Comparison of ENCODE assay signal across 11 mouse cellular contexts in genomic region chr10:45468180-45468915, GRCm38 (mm10). TPM values are rescaled to one million over a fixed set of nuclear protein-coding genes. Genes with fewer than 3 reads are reported as not detected.
DNase-seq lines count a peak whose midpoint lies in the region; ATAC-seq and TF ChIP-seq lines count a peak whose summit lies in the region.
"Had no signal": no experiment of that assay in that cellular context is flagged by ENCODE, and none has a peak within 500 bp of the region (broad histone marks: within the 10 kb centered on the region; RNA-seq: fewer than 3 reads in every experiment).

No protein-coding gene starts in this region.

- H3K4me2 ChIP-seq in forebrain, embryonic 11.5 days (ENCODE audit: low read depth, low read length, severe bottlenecking) = peak overlapping the region; percentile 50
- H3K4me2 ChIP-seq in forebrain, postnatal 0 days (ENCODE audit: low read depth) = no peak overlapping the region
- H3K4me2 ChIP-seq in midbrain, embryonic 16.5 days (ENCODE audit: low read length) = no peak overlapping the region
- H3K4me2 ChIP-seq in intestine, postnatal 0 days (replicated peaks; ENCODE audit: low read depth) = peak overlapping the region; percentile 64; the same call in 1 of the 2 replicates
- H3K4me2 ChIP-seq in neural tube, embryonic 15.5 days = peak overlapping the region; percentile 60

- WGBS in forebrain, embryonic 11.5 days = 41% methylated on average over 4 of the region's 4 CpGs
- 48% methylated on average over 4 of the region's 4 CpGs for WGBS in forebrain, postnatal 0 days
- 45% methylated on average over 4 of the region's 4 CpGs for WGBS in midbrain, embryonic 10.5 days
- 40% methylated on average over 4 of the region's 4 CpGs for WGBS in midbrain, embryonic 16.5 days
- WGBS in intestine, postnatal 0 days = 32% methylated on average over 4 of the region's 4 CpGs
- 44% methylated on average over 4 of the region's 4 CpGs for WGBS in neural tube, embryonic 15.5 days

- H3K9ac ChIP-seq in forebrain, embryonic 11.5 days (ENCODE audit: low read length) = no peak overlapping the region
- H3K9ac ChIP-seq in forebrain, postnatal 0 days = no peak overlapping the region
- H3K9ac ChIP-seq in midbrain, embryonic 16.5 days (ENCODE audit: low read depth, low read length) = no peak overlapping the region
- no peak overlapping the region for H3K9ac ChIP-seq in intestine, postnatal 0 days (ENCODE audit: low read depth, low read length)
- no peak overlapping the region for H3K9ac ChIP-seq in neural tube, embryonic 15.5 days (replicated peaks)

- no peaks in the 10 kb centered on the region for H3K27me3 ChIP-seq in forebrain, embryonic 11.5 days (ENCODE audit: control insufficient read depth, insufficient read depth, low read length)
- peaks cover 33% of the 10 kb centered on the region for H3K27me3 ChIP-seq in forebrain, postnatal 0 days (ENCODE audit: insufficient read depth, low read length)
- H3K27me3 ChIP-seq in midbrain, embryonic 10.5 days (ENCODE audit: low read depth, poor library complexity, severe bottlenecking) = no peaks in the 10 kb centered on the region
- peaks cover 8% of the 10 kb centered on the region for H3K27me3 ChIP-seq in midbrain, embryonic 16.5 days (ENCODE audit: control insufficient read depth, insufficient read depth, low read depth, low read length)
- peaks cover 29% of the 10 kb centered on the region for H3K27me3 ChIP-seq in intestine, postnatal 0 days (replicated peaks; ENCODE audit: control insufficient read depth, insufficient read depth, low read length)
- H3K27me3 ChIP-seq in neural tube, embryonic 15.5 days (replicated peaks) = peaks cover 12% of the 10 kb centered on the region

- peak overlapping the region; percentile 57 for H3K4me3 ChIP-seq in forebrain, embryonic 11.5 days (ENCODE audit: low read depth, low read length)
- H3K4me3 ChIP-seq in forebrain, postnatal 0 days (ENCODE audit: low read depth, low read length) = no peak overlapping the region
- peak overlapping the region; percentile 69 for H3K4me3 ChIP-seq in midbrain, embryonic 10.5 days
- no peak overlapping the region for H3K4me3 ChIP-seq in midbrain, embryonic 16.5 days (ENCODE audit: low read depth, low read length)
- H3K4me3 ChIP-seq in intestine, postnatal 0 days (ENCODE audit: low read depth, low read length) = no peak overlapping the region
- no peak overlapping the region; the same call in 1 of the 2 replicates for H3K4me3 ChIP-seq in neural tube, embryonic 15.5 days (replicated peaks)

- H3K36me3 ChIP-seq in forebrain, embryonic 11.5 days (ENCODE audit: control insufficient read depth, insufficient read depth, low read length) = no peaks in the 10 kb centered on the region
- H3K36me3 ChIP-seq in forebrain, postnatal 0 days (ENCODE audit: insufficient read depth) = no peaks in the 10 kb centered on the region
- peaks cover 7% of the 10 kb centered on the region; the same call in 1 of the 2 replicates for H3K36me3 ChIP-seq in midbrain, embryonic 10.5 days
- no peaks in the 10 kb centered on the region for H3K36me3 ChIP-seq in midbrain, embryonic 16.5 days (ENCODE audit: control insufficient read depth, insufficient read depth, low read length)
- H3K36me3 ChIP-seq in intestine, postnatal 0 days (ENCODE audit: control insufficient read depth, insufficient read depth) = no peaks in the 10 kb centered on the region
- H3K36me3 ChIP-seq in neural tube, embryonic 15.5 days = no peaks in the 10 kb centered on the region

- ATAC-seq in forebrain, embryonic 11.5 days (replicated peaks; ENCODE audit: low FRiP score) = no peak
- ATAC-seq in forebrain, postnatal 0 days = no peak
- ATAC-seq in midbrain, embryonic 16.5 days = no peak
- no peak for ATAC-seq in intestine, postnatal 0 days
- ATAC-seq in neural tube, embryonic 15.5 days (ENCODE audit: low FRiP score) = no peak

- no peak for TF ChIP-seq CTCF in forebrain, postnatal 0 days (IDR thresholded peaks at IDR 0.05; ENCODE audit: low read depth)
- no peak for TF ChIP-seq CTCF in intestine, postnatal 0 days (IDR thresholded peaks at IDR 0.05; ENCODE audit: low read depth)

- no peaks in the 10 kb centered on the region for H3K9me3 ChIP-seq in forebrain, embryonic 11.5 days (ENCODE audit: control insufficient read depth, low read length)
- H3K9me3 ChIP-seq in forebrain, postnatal 0 days (ENCODE audit: low read length) = no peaks in the 10 kb centered on the region
- H3K9me3 ChIP-seq in midbrain, embryonic 10.5 days (replicated peaks) = no peaks in the 10 kb centered on the region
- H3K9me3 ChIP-seq in midbrain, embryonic 16.5 days (replicated peaks; ENCODE audit: control insufficient read depth, low read length, poor library complexity, severe bottlenecking) = no peaks in the 10 kb centered on the region
- H3K9me3 ChIP-seq in intestine, postnatal 0 days (ENCODE audit: control insufficient read depth) = no peaks in the 10 kb centered on the region
- no peaks in the 10 kb centered on the region for H3K9me3 ChIP-seq in neural tube, embryonic 15.5 days (replicated peaks)

- no peak for DNase-seq in forebrain, embryonic 11.5 days (ENCODE audit: low spot score)
- DNase-seq in forebrain, postnatal 0 days = no peak
- DNase-seq in midbrain, embryonic 10.5 days (ENCODE audit: low spot score) = no peak
- no peak for DNase-seq in ovary, adult 18-20 months (ENCODE audit: low spot score)
- no peak for DNase-seq in spleen, adult 18-20 months
- DNase-seq: adrenal gland, adult 8-10 months; cerebellum, postnatal 36 days; heart, adult 18-20 months had no signal

- H3K27ac ChIP-seq in forebrain, embryonic 11.5 days (ENCODE audit: low read depth, low read length) = no peak overlapping the region
- no peak overlapping the region for H3K27ac ChIP-seq in forebrain, postnatal 0 days (ENCODE audit: low read depth, low read length)
- peak overlapping the region; percentile 95 for H3K27ac ChIP-seq in midbrain, embryonic 10.5 days (replicated peaks)
- no peak overlapping the region for H3K27ac ChIP-seq in midbrain, embryonic 16.5 days (ENCODE audit: low read length)
- H3K27ac ChIP-seq in intestine, postnatal 0 days (ENCODE audit: low read depth, low read length) = no peak overlapping the region
- H3K27ac ChIP-seq in neural tube, embryonic 15.5 days (replicated peaks) = no peak overlapping the region

- H3K4me1 ChIP-seq in forebrain, embryonic 11.5 days (replicated peaks; ENCODE audit: control insufficient read depth, insufficient read depth, low read length) = peaks cover 11% of the 10 kb centered on the region; the same call in 1 of the 2 replicates
- H3K4me1 ChIP-seq in forebrain, postnatal 0 days (ENCODE audit: insufficient read depth) = no peaks in the 10 kb centered on the region
- peaks cover 63% of the 10 kb centered on the region for H3K4me1 ChIP-seq in midbrain, embryonic 10.5 days
- H3K4me1 ChIP-seq in midbrain, embryonic 16.5 days (ENCODE audit: control insufficient read depth, insufficient read depth, low read length) = peaks cover 16% of the 10 kb centered on the region
- no peaks in the 10 kb centered on the region for H3K4me1 ChIP-seq in intestine, postnatal 0 days (replicated peaks; ENCODE audit: control insufficient read depth, insufficient read depth, low read length)
- H3K4me1 ChIP-seq in neural tube, embryonic 15.5 days = peaks cover 27% of the 10 kb centered on the region

RNA-seq across cellular contexts. Expression of gene Lin28b, which starts 17.8 kb away (rescaled TPM):
- 23.3 and 27.6 TPM in 2 replicates for polyA plus RNA-seq in forebrain, embryonic 11.5 days (2014; fragmentation: Nextera tagmentation; extraction: Ambion mirVana)
- total RNA-seq in forebrain, postnatal 0 days (2014; rRNA removed) = 5.7 and 9.0 TPM in 2 replicates
- 1.2 and 2.2 TPM in 2 replicates for polyA plus RNA-seq in forebrain, postnatal 0 days (2015; fragmentation: Nextera tagmentation; extraction: Ambion mirVana)
- 37.9 and 52.7 TPM in 2 replicates for polyA plus RNA-seq in midbrain, embryonic 10.5 days (2016; fragmentation: Nextera tagmentation; extraction: Ambion mirVana)
- polyA plus RNA-seq in midbrain, embryonic 16.5 days (2015; fragmentation: Nextera tagmentation; extraction: Ambion mirVana) = 7.0 and 9.6 TPM in 2 replicates
- polyA plus RNA-seq in intestine, postnatal 0 days (2015; fragmentation: Nextera tagmentation; extraction: Ambion mirVana) = 0.12 and 0.25 TPM in 2 replicates
- 6.9 and 7.0 TPM in 2 replicates for polyA plus RNA-seq in neural tube, embryonic 15.5 days (2015; fragmentation: Nextera tagmentation; extraction: Ambion mirVana)

Comparison
In these comparisons a context has a peak if more than half of its experiments do, and no peak if none do; other contexts are left out.
1. H3K4me2 ChIP-seq: peak in forebrain, embryonic 11.5 days (single experiment), intestine, postnatal 0 days (single experiment) and neural tube, embryonic 15.5 days (single experiment); none in forebrain, postnatal 0 days (single experiment) and midbrain, embryonic 16.5 days (single experiment).
2. H3K4me3 ChIP-seq: peak in forebrain, embryonic 11.5 days (single experiment) and midbrain, embryonic 10.5 days (single experiment); none in forebrain, postnatal 0 days (single experiment), midbrain, embryonic 16.5 days (single experiment), intestine, postnatal 0 days (single experiment) and neural tube, embryonic 15.5 days (single experiment).